Mouse (Mus musculus): ENCODE data around the gene Tmem221.

The Tmem221 gene

GRCm38 (mm10) chr8:71505979-71506378, 52.7 kb downstream of the Tmem221 start:
- no peak for DNase-seq

GRCm38 (mm10) chr8:71505326-71505725, 53.3 kb downstream of the Tmem221 start:
- no peak for DNase-seq

- no peak for DNase-seq
These were observed 54.3 kb downstream of the Tmem221 start for GRCm38 (mm10) chr8:71504349-71504748.

Data from layer of hippocampus, adult 9-11 months (tissue).